Mouse (Mus musculus) 416B (cell line): ENCODE results near the gene Pparg.

Source experiments
- DNase-seq: peaks from one replicate; pipeline ENCODE4 v3.0.0; 2011; ENCODE audit warnings: low read depth

Gene Pparg

DNA sequence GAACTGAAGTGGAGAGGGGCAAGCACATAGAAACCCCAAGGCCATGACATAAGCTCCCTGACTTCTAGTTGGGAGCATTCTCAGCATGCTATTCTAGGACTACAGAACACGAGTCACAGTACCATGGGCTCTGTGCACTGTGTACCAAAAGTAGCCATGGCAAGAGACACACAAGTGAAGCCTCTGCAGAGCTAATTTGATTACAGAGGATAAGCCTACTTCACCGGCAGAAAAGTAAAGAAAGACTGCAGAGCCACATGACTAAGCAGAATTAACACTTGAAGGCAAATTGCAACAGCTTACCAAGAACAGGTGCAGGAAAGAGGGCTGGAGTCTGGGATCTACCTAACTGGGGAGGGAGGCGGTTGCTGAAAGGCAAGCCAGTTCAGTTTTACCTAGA is 103.9 kb downstream of the Pparg start:
- peak; percentile 58 for DNase-seq

DNA sequence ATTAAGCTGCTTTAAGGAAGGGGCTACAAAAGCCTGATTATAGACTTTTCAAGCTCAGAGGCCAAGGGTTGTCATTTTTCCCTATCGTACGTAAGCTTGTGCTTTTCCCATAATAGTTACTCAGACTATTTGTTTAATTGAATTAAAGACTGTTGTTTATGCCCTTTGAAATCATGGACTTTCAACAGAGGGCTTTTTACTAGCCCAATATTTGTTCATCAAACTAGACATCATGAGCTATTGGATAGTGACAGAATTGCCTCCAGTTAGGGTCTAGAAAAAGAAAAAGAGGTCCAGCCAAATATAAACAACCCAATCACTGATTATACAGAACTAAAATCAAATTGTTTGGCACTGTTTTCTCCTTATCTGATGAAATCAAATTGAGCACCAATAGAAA is 104.7 kb downstream of the Pparg start:
- no peak for DNase-seq

- no peak for DNase-seq
Observed at GRCm38 (mm10) chr6:115465876-115466275, 105.1 kb downstream of the Pparg start.

- DNase-seq = no peak
Observed at GRCm38 (mm10) chr6:115466601-115467000, 105.8 kb downstream of the Pparg start.

GRCm38 (mm10) chr6:115469666-115470581 is 109.2 kb downstream of the Pparg start:
- no peak for DNase-seq

- no peak for DNase-seq
Observed at GRCm38 (mm10) chr6:115471956-115472355, 111.2 kb downstream of the Pparg start.

GRCm38 (mm10) chr6:115477081-115477695 is 116.4 kb downstream of the Pparg start:
- DNase-seq = peak; percentile 41

DNA sequence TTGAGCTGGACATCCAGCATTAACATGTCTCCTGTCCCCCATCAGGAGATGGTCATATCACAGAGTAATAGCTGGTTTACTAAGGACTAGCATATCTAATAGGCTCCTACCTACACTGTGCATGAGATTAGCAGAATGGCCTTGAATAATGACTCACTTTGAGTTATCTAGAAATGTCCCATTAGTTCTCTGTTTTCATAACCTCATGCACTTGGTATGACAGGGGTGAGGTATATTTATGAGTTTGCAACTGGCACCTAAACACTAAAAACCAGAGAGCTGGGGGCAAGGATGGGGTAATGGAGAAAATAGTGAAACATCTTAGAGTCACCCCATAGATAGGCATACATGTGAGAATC is 119.2 kb downstream of the Pparg start:
- peak; percentile 92 for DNase-seq

GRCm38 (mm10) chr6:115480322-115481017 is 119.7 kb downstream of the Pparg start:
- peak; percentile 96 for DNase-seq

DNA sequence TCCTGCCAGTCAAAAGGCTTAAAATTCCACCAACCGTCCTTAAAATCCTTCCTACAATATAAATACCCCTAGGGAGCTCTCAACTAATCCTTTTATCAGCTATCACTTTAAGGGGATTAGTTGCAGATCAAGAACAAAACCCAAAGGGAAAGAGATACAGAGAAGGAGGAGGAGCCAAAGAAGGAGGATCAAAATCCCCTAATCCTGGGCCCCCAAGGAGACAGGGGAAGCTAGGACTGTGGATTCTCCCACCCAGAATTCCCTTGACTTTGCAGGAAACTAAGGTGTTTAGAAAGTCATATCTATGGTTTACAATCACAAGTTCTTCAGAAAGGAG is 120.2 kb downstream of the Pparg start:
- no peak for DNase-seq

GRCm38 (mm10) chr6:115481603-115482002 is 120.9 kb downstream of the Pparg start:
- no peak for DNase-seq

DNA sequence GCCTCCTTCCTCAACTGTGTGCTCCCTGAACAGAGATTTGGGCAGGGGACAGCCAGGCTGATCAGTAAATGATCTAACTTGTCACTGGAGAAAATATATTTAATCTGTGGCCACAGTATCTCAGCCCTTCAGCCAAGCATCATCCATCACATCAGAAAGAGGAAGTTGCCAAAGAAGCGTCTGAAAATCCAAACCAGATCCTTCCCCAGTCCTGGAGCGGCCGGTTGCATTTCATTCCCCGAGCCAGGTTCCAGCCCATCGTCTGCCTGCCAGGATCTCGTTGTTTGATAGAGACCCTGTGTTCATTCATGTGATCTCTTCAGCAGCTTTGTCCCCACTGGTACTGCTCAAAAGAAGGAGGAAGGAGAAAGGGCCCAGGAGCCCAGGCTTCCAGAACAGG is 124.9 kb downstream of the Pparg start:
- DNase-seq = peak; percentile 41

DNA sequence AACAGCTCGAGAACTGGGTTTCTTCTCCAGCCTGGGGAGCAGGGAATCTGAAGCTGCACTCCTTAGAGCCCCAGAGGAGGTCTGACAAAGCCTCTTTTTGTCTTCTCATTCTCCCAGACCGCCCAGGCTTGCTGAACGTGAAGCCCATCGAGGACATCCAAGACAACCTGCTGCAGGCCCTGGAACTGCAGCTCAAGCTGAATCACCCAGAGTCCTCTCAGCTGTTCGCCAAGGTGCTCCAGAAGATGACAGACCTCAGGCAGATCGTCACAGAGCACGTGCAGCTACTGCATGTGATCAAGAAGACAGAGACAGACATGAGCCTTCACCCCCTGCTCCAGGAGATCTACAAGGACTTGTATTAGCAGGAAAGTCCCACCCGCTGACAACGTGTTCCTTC is 129.1 kb downstream of the Pparg start:
- no peak for DNase-seq

DNA sequence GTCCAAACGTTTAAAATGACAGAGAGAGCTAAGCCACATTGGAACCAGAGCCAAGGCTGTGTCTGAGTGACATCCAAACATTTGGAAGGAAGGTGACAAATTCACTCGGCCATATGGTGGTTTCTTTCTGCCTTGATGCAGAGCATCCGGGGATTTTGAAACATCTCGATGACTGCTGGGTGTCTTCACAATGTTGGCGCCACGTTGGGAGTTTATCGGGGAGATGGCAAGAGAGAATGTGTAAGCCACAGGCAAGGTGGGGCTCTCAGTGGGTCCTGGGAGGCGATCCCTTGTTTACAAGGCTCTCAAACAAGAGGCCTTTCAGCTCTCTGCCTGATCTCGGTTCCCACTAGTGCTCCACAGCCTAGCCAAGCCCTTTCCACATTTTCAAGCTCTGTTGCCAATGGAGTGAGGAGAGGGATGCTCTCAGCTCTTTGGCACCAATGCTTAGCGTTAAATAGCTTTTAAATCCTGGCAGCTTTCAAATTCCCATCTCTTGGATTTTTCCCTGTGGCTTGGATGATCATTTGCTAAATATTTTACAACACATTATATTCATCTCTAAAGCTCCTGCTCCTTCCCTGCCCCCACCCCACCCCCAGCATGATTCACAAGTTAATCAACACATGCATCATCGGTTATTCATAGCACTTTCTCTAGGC is 132.3 kb downstream of the Pparg start:
- DNase-seq = no peak

DNA sequence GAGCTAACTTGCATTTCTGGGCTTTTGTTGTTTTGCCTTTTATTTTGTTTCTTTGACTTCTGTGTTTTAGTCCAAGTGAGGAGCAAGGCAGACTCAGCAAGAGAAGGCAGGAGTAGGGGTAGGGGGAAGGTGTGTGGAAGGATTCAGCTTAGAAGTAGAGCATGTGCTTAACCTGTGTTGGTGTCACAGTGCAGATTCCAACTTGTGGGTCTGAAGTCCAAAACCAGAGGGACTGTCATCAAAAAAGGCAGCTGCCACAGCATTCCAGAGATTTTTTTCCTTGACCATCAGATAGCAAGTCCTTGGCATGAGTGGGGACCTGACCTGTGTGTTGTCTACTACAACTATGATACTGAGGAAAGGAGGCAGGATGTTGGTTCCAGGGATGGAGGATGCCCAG is 133.1 kb downstream of the Pparg start:
- DNase-seq = no peak

- no peak for DNase-seq
Observed at GRCm38 (mm10) chr6:115499540-115499939, 138.8 kb downstream of the Pparg start.

GRCm38 (mm10) chr6:115500234-115500633 is 139.5 kb downstream of the Pparg start:
- no peak for DNase-seq

DNA sequence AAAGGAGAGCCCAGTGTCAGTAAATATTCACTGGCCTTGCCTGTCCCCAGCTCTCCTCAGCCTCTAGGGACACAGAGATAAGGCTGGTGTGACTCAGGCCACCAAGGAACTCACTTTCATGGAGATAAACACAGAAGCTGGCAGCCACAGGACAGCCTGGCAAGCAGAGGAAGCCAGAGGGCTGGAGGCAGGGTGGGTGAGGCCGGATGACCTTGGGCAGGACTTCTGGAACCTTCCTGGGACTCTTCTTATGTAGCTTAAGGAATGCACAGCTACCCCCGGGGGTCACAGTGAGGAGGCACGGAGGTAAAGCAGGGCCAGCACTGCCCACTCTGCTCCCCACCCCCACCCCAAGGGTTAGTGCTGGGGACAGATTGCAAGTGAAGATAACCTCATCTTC is 140.4 kb downstream of the Pparg start:
- peak; percentile 72 for DNase-seq

DNA sequence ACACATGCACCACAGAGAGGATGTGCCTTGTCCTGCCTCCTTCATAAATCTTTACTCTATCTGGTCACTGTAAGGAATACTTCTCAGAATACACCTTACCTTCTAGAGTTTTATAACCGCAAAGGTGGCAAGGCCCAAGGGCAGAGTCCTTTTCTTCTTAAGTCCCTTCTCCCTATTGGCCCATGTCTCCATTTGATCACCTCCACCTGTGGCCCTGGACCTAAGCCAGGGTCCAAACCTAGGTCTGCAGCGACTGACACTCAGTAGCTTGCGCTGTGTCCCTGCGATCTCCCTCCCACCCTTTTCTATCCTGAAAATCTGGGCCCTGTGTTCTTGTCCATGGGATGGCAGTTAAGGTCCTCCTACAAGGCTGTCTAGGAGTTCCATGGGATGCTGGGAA is 142.3 kb downstream of the Pparg start:
- DNase-seq = no peak

GRCm38 (mm10) chr6:115503549-115504159 is 142.9 kb downstream of the Pparg start:
- DNase-seq = peak; percentile 58

DNA sequence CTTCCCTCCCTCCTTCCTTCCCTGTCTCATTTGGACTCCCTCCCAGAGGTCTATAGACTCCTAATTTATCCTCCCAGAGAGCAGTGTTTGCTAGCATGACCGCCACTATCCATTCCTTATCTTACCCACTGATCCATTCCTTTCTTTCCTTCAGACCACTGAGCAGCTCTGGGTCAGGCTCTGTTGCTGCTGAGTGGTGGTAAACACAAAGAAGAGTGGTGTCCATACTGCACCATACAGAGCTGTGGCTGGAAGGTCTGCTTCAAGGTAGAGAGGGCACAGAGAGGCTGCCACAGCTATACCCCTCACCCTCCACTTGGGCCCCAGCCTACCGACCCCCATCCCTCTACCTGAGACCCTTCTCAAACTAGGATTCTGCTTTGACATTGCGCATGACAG is 143.4 kb downstream of the Pparg start:
- DNase-seq = no peak

DNA sequence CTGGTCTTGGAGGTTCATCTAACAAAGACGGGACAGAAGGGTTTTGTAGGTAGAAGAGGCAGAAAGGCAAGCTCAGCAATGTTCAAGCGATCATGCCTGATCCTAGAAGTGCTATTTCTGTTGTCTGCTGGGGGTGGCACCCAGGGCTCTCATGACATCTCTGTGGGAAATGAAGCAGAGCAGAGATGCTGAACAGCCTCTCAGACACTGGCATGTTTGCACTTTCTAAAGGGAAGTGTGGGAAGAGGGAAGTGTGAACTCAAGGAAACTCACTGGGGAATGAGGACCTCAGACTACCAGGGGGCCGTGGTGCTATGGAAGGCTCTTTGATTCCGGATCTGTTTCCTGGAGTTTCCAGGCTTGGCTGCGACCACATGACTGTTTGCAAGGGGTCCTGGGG is 144.2 kb downstream of the Pparg start:
- DNase-seq = no peak
